Mouse (Mus musculus): ENCODE data around the gene Nup93. TPM values are rescaled to one million over a fixed set of nuclear protein-coding genes. Genes with fewer than 3 reads are reported as not detected.
A peak's percentile ranks its signal among the peaks of the same experiment; 100 is the strongest.
"Not testable (repeated sequence)": the region's sequence is repeated elsewhere in the genome, so short reads cannot be mapped to it uniquely, and the experiment has no call there.

Nup93 gene
- polyA plus RNA-seq (2014; fragmentation: Nextera tagmentation; extraction: Ambion mirVana) = 51.8 and 103 TPM in 2 replicates

DNA sequence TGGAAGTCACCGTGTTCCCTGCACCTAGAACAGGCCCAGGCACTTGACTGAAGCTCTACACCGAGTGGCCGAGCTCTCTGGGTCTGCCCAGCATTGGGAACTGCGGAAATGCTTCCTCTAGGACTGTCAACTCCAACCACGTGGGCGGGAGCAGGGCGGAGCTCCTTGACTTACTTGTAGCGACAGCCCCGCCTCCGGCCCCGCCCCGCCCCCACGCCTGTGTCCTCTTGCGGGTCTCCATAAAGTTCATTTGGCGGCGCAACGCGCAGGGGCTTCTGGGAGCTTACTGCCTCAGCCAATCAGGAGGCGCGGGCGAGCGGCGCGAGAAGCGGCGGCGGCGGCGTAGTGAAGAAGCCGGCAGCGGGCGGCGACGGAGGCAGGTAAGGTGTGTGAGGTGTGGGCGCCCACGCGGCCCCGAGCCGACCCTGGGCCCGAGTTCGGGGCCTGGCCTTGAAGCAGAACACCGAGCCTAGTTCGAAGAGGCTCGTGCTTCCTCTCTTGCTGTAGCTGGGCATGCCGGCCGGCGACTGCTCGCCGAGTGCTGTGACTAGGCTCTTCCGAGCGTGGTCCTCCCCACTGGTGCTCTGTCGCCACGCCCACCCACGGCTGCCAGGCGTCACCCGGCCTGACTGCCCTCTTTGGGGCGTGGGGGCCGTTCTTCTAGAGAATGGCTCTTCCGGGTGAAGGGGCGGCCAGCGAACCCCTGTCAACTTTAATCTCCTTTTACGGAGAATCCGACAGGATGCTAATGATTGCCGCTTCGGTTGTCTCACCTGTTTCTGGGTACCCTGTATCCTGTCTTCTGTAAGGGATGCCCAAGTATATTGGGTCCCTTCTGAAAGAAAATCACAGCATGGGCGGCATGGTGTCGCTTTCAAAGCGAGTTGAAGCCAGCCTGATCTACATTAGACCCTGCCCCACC is at the start of gene Nup93:
Gene Nup93, plus strand, starts transcription at position 313 of the 922 bp plus-strand sequence.
- H3K4me3 ChIP-seq (ENCODE audit: low read length) = peak within 1 kb of the TSS; percentile 91
- peak within 1 kb of the TSS; percentile 84 for H3K4me2 ChIP-seq (replicated peaks; ENCODE audit: low read depth, low read length)
- no peaks in the 10 kb centered on the region for H3K27me3 ChIP-seq (ENCODE audit: control insufficient read depth, insufficient read depth, low read length)
- peaks cover 9% of the 10 kb centered on the region for H3K4me1 ChIP-seq (ENCODE audit: control insufficient read depth, insufficient read depth, low read length)
- H3K9me3 ChIP-seq (ENCODE audit: control insufficient read depth, low read length) = no peaks in the 10 kb centered on the region
- no peak within 1 kb of the TSS; the same call in 1 of the 2 replicates for H3K27ac ChIP-seq (ENCODE audit: low read depth, low read length)
- peak; percentile 98 for ATAC-seq (ENCODE audit: low FRiP score, low TSS enrichment)
- H3K9ac ChIP-seq (ENCODE audit: low read depth, low read length) = peak within 1 kb of the TSS; percentile 82
- WGBS = 1% methylated on average over 66 of the region's 68 CpGs
- no peaks in the 10 kb centered on the region for H3K36me3 ChIP-seq (ENCODE audit: control insufficient read depth, insufficient read depth, low read length)

DNA sequence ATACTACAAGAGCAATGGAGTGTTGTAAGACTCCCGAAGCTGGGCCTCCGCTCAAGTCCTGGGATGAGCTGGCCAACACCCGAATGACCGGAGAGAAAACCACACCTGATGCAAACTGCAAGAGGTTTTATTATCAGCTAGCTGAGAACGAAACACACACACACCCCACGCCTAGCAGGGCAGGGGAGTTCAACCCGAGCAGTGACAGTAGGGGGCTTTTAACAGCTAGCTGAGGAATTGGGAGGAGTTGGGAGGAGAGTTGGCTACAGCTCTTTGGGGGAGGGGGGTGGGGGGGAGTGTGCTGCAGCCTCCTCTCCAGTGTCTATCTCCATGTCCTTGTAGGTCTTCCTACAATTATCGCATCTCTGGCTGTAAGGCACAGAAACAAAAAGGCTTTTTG is 48.6 kb upstream of the Nup93 start:
- H3K4me2 ChIP-seq (replicated peaks; ENCODE audit: low read depth, low read length); H3K27me3 ChIP-seq (ENCODE audit: control insufficient read depth, insufficient read depth, low read length); ATAC-seq (ENCODE audit: low FRiP score, low TSS enrichment); H3K9me3 ChIP-seq (ENCODE audit: control insufficient read depth, low read length); H3K27ac ChIP-seq (ENCODE audit: low read depth, low read length); H3K4me3 ChIP-seq (ENCODE audit: low read length); H3K36me3 ChIP-seq (ENCODE audit: control insufficient read depth, insufficient read depth, low read length); H3K9ac ChIP-seq (ENCODE audit: low read depth, low read length); H3K4me1 ChIP-seq (ENCODE audit: control insufficient read depth, insufficient read depth, low read length): not testable (repeated sequence)
- 67% methylated on average over 8 of the region's 8 CpGs for WGBS

DNA sequence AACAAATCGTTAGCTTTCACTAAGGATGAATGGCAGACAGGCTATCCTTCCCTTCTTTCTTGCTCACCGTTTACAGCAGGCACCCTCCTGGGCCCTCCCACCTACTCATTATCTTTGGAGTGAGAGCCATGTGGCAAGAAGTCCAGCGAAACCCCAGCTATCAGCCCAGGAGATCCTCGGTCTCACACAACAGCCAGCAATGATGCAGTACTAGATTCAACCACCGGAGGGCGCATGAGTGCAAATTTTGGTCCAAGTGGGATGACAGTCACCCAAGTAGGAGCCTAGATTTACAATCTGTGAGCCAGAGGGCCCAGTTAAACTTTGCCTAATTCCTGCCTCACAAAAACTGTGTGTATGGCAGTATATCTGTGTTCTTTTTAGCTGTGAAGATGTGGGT is 47.1 kb upstream of the Nup93 start:
- Histone ChIP-seq H3K9ac (ENCODE audit: low read depth, low read length) (0 out of 2 replicates have a peak overlapping the region, but pooled peaks have one; percentile 18), H3K4me2 (replicated peaks; ENCODE audit: low read depth, low read length) (no peak overlapping the region), H3K27me3 (ENCODE audit: control insufficient read depth, insufficient read depth, low read length) (peaks cover 20% of the 10 kb centered on the region), H3K4me3 (ENCODE audit: low read length) (no peak overlapping the region), H3K4me1 (ENCODE audit: control insufficient read depth, insufficient read depth, low read length) (peaks cover 11% of the 10 kb centered on the region), H3K9me3 (ENCODE audit: control insufficient read depth, low read length) (no peaks in the 10 kb centered on the region), H3K36me3 (ENCODE audit: control insufficient read depth, insufficient read depth, low read length) (no peaks in the 10 kb centered on the region), H3K27ac (ENCODE audit: low read depth, low read length) (no peak overlapping the region)
- peak; percentile 77 for ATAC-seq (ENCODE audit: low FRiP score, low TSS enrichment)
- WGBS = under 1% methylated on average over 6 of the region's 6 CpGs

DNA sequence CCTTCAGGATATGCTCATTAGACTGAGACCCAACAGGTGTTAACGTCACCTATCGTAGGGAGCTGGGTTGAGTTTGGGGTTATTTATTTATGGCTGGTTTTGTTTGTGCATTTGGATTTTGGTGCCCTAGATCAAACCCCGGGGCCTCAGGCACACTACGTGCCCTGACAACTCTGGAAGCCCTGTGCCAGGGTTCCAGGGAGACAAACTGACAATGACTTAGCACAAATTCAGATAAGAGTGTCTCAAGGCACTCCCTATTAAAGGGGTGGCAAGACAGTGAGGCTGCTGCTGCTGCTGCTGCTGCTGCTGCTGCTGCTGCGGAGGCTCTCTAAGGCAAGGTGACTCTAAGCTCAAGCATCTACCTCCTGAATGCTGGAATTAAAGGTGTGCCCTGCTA is 44.8 kb upstream of the Nup93 start:
- no peaks in the 10 kb centered on the region for H3K36me3 ChIP-seq (ENCODE audit: control insufficient read depth, insufficient read depth, low read length)
- no peak overlapping the region for H3K4me3 ChIP-seq (ENCODE audit: low read length)
- no peak overlapping the region for H3K4me2 ChIP-seq (replicated peaks; ENCODE audit: low read depth, low read length)
- no peak overlapping the region for H3K27ac ChIP-seq (ENCODE audit: low read depth, low read length)
- no peaks in the 10 kb centered on the region for H3K9me3 ChIP-seq (ENCODE audit: control insufficient read depth, low read length)
- peaks cover 21% of the 10 kb centered on the region for H3K4me1 ChIP-seq (ENCODE audit: control insufficient read depth, insufficient read depth, low read length)
- H3K27me3 ChIP-seq (ENCODE audit: control insufficient read depth, insufficient read depth, low read length) = peaks cover 39% of the 10 kb centered on the region
- ATAC-seq (ENCODE audit: low FRiP score, low TSS enrichment) = no peak
- H3K9ac ChIP-seq (ENCODE audit: low read depth, low read length) = no peak overlapping the region
- WGBS = 88% methylated on average over 5 of the region's 5 CpGs

DNA sequence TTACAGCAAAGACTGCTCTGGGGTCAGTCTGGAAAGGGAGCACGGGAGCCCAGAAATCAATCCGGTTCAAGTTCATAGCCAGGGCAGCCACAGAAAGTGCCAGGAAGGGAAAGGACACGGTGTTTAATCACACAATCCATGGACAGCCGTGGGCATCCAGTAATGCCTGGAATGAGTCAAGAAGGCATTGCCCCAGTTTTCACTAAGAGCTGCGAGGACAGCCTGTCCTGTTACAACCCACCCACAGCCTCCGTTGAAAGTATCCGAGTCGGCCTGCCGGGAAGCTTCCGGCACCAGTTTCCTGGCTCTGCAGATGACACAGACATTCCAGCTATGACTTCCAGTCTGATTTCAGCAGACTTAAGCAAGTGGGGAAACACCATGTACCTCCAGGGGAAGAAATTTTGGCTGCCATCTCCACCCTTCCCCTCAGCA is 43.0 kb upstream of the Nup93 start:
- Histone ChIP-seq H3K9ac (ENCODE audit: low read depth, low read length) (no peak overlapping the region), H3K4me1 (ENCODE audit: control insufficient read depth, insufficient read depth, low read length) (peaks cover 21% of the 10 kb centered on the region), H3K27ac (ENCODE audit: low read depth, low read length) (no peak overlapping the region), H3K36me3 (ENCODE audit: control insufficient read depth, insufficient read depth, low read length) (no peaks in the 10 kb centered on the region), H3K9me3 (ENCODE audit: control insufficient read depth, low read length) (no peaks in the 10 kb centered on the region), H3K4me3 (ENCODE audit: low read length) (peak overlapping the region; percentile 40), H3K27me3 (ENCODE audit: control insufficient read depth, insufficient read depth, low read length) (peaks cover 54% of the 10 kb centered on the region), H3K4me2 (replicated peaks; ENCODE audit: low read depth, low read length) (peak overlapping the region; percentile 85)
- no peak for ATAC-seq (ENCODE audit: low FRiP score, low TSS enrichment)
- WGBS = 26% methylated on average over 10 of the region's 10 CpGs

DNA sequence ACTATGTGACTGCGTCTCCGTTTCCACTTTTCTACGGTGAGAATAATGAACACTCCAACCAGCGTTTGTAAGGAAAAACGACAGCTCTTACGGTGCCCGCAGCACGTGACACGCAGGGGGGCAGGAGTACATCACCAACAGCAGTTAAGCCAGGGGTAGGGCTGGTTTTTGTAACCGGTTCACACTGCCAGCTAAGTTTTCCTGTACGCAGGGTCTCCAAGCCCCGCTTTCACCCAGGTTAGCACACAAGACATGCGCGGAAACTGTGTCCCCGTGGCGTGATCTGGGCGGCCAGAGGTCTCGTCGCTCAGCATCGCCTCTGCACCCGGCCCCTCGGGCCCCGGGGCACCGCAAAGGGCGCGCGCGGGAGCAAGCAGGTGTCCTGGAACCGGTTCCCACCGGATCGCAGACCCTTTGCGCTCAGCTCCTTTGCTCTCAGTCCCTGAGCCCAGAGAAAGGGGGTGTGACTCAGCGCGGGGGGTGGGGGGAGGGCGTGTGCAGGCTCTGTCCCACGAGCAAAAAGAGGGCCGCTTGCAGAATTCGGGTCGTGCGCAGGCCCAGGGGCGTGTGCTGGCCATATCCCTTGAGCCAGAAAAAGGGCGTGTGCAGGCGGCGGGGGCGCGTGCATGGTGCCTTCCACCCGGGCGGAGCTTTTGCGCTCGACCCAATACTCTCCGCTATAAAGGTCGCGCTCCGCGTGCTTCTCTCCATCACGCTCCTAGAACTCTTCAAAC is 42.1 kb upstream of the Nup93 start, which contains the start of gene Mt2:
Gene Mt2, plus strand, starts transcription at position 590 of the 734 bp plus-strand sequence.
- Histone ChIP-seq H3K4me1 (ENCODE audit: control insufficient read depth, insufficient read depth, low read length) (peaks cover 21% of the 10 kb centered on the region), H3K36me3 (ENCODE audit: control insufficient read depth, insufficient read depth, low read length) (no peaks in the 10 kb centered on the region), H3K4me3 (ENCODE audit: low read length) (peak within 1 kb of the TSS; percentile 40), H3K9me3 (ENCODE audit: control insufficient read depth, low read length) (no peaks in the 10 kb centered on the region), H3K4me2 (replicated peaks; ENCODE audit: low read depth, low read length) (peak within 1 kb of the TSS; percentile 85), H3K27ac (ENCODE audit: low read depth, low read length) (no peak within 1 kb of the TSS), H3K9ac (ENCODE audit: low read depth, low read length) (peak within 1 kb of the TSS; percentile 42), H3K27me3 (ENCODE audit: control insufficient read depth, insufficient read depth, low read length) (peaks cover 61% of the 10 kb centered on the region)
- under 1% methylated on average over 56 of the region's 56 CpGs for WGBS
- ATAC-seq (ENCODE audit: low FRiP score, low TSS enrichment) = peak; percentile 82

DNA sequence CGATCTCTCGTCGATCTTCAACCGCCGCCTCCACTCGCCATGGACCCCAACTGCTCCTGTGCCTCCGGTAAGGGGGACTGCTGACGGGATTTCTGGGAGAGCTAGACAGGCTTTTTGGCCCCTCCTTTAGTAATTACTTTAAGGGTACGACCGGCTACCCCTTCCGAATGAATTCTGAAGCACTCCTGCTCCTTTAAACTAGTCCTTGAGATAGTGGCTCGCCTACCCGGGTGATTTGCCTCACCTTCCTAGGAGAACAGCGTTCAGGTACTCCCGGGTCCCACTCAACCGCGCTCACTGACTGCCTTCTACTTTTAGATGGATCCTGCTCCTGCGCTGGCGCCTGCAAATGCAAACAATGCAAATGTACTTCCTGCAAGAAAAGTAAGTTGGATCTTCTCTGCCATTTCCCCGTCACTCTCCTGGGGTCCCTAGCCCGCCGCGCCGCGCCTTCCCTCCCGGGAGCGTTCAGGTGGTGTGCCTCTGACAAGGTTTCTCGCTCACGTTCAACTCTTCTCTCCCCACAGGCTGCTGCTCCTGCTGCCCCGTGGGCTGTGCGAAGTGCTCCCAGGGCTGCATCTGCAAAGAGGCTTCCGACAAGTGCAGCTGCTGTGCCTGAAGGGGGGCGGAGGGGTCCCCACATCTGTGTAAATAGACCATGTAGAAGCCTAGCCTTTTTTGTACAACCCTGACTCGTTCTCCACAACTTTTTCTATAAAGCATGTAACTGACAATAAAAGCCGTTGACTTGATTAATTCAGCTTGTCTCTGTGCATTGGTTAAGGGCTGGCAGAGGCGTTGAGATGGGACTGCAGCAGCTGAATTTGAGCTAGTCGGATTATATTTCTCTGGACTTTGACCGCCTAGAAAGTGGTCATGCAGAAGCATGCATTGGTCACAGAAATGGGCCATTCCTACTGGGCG is 41.3 kb upstream of the Nup93 start:
- H3K27me3 ChIP-seq (ENCODE audit: control insufficient read depth, insufficient read depth, low read length) = peaks cover 64% of the 10 kb centered on the region
- no peak overlapping the region for H3K27ac ChIP-seq (ENCODE audit: low read depth, low read length)
- peak overlapping the region; percentile 40 for H3K4me3 ChIP-seq (ENCODE audit: low read length)
- H3K4me1 ChIP-seq (ENCODE audit: control insufficient read depth, insufficient read depth, low read length) = peaks cover 21% of the 10 kb centered on the region
- peak; percentile 24; the same call in 1 of the 2 replicates for ATAC-seq (ENCODE audit: low FRiP score, low TSS enrichment)
- peak overlapping the region; percentile 85 for H3K4me2 ChIP-seq (replicated peaks; ENCODE audit: low read depth, low read length)
- H3K36me3 ChIP-seq (ENCODE audit: control insufficient read depth, insufficient read depth, low read length) = no peaks in the 10 kb centered on the region
- H3K9me3 ChIP-seq (ENCODE audit: control insufficient read depth, low read length) = no peaks in the 10 kb centered on the region
- 1% methylated on average over 39 of the region's 39 CpGs for WGBS
- H3K9ac ChIP-seq (ENCODE audit: low read depth, low read length) = peak overlapping the region; percentile 42; the same call in 1 of the 2 replicates

DNA sequence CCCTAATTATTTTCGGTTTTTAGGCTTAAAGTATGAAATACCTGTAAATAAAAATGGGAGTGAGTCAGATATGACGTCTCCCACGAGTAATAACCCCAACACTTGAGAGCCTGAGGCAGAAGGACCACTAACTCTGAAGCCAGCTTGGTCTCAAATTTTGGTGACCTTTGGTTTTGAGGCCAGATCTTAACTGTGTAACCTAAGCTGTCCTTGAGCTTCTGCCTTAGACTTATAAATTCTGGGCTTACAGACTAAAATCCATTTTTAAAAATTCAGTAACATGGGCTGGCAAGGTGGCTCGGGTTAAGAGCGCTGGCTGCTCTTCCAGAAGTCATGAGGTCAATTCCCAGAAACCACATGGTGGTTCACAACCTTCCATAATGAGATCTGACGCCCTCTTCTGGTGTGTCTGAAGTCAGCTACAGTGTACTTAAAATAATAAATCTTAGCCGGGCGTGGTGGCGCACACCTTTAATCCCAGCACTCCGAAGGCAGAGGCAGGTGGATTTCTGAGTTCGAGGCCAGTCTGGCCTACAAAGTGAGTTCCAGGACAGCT is 40.4 kb upstream of the Nup93 start:
- peaks cover 72% of the 10 kb centered on the region for H3K27me3 ChIP-seq (ENCODE audit: control insufficient read depth, insufficient read depth, low read length)
- H3K4me1 ChIP-seq (ENCODE audit: control insufficient read depth, insufficient read depth, low read length) = peaks cover 21% of the 10 kb centered on the region
- H3K4me2 ChIP-seq (replicated peaks; ENCODE audit: low read depth, low read length) = no peak overlapping the region
- WGBS = 45% methylated on average over 11 of the region's 11 CpGs
- H3K27ac ChIP-seq (ENCODE audit: low read depth, low read length) = no peak overlapping the region
- H3K9me3 ChIP-seq (ENCODE audit: control insufficient read depth, low read length) = no peaks in the 10 kb centered on the region
- no peak overlapping the region for H3K9ac ChIP-seq (ENCODE audit: low read depth, low read length)
- no peak for ATAC-seq (ENCODE audit: low FRiP score, low TSS enrichment)
- H3K4me3 ChIP-seq (ENCODE audit: low read length) = no peak overlapping the region
- no peaks in the 10 kb centered on the region for H3K36me3 ChIP-seq (ENCODE audit: control insufficient read depth, insufficient read depth, low read length)
